Mouse (Mus musculus): ENCODE measurements around the gene Cbx4. TPM values are rescaled to one million over a fixed set of nuclear protein-coding genes. Genes with fewer than 3 reads are reported as not detected.
A peak's percentile ranks its signal among the peaks of the same experiment; 100 is the strongest.

Gene Cbx4
- polyA plus RNA-seq, 1 experiment from 2014 or later, result 9.2 TPM

DNA sequence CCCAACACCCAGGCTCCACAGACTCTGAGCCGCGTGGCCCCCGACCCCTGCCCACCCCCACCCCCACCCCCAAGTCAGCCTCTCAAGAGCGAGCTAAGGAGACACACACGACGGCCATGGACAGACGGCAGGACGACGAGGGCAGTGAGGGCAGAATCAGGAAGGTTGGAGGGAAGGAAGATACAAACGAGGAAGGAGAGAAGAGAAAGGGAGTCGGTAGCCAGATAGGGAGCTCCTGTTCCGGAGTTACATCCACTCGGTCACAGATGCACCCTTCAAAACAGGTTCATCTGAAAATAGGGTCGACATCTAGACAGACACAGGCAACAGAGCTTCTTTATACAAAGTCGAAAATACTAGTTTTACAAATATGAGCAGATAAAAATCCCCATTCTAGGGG, 49.6 kb downstream of the Cbx4 start:
- 3% methylated on average over 15 of the region's 15 CpGs for WGBS
- Histone ChIP-seq H3K27me3 (ENCODE audit: control insufficient read depth, insufficient read depth, low read length) (peaks cover 60% of the 10 kb centered on the region), H3K4me2 (ENCODE audit: low read length) (peak overlapping the region; percentile 97), H3K9me3 (ENCODE audit: control insufficient read depth, low read length) (no peaks in the 10 kb centered on the region), H3K4me3 (ENCODE audit: control insufficient read depth in 1 of 2, insufficient read depth in 1 of 2, low read depth in 1 of 2, low read length in 2 of 2) (peak overlapping the region in 1 of 2 experiments; percentile 65; a peak in 2 of 4 replicates), H3K4me1 (ENCODE audit: control insufficient read depth in 2 of 2, insufficient read depth in 2 of 2, low read length in 2 of 2) (peaks cover 10 to 25% of the 10 kb centered on the region in 2 experiments), H3K9ac (ENCODE audit: low read length) (peak overlapping the region; percentile 11; the same call in 1 of the 2 replicates), H3K36me3 (ENCODE audit: control insufficient read depth, insufficient read depth, low read length) (peaks cover 13% of the 10 kb centered on the region), H3K27ac (replicated peaks in 1 of 2; ENCODE audit: control insufficient read depth in 1 of 2, insufficient read depth in 1 of 2, low read depth in 2 of 2, low read length in 2 of 2) (no peak overlapping the region)
- no peak for ATAC-seq (ENCODE audit: insufficient number of reproducible peaks, insufficient read depth, low FRiP score, low read depth)

DNA sequence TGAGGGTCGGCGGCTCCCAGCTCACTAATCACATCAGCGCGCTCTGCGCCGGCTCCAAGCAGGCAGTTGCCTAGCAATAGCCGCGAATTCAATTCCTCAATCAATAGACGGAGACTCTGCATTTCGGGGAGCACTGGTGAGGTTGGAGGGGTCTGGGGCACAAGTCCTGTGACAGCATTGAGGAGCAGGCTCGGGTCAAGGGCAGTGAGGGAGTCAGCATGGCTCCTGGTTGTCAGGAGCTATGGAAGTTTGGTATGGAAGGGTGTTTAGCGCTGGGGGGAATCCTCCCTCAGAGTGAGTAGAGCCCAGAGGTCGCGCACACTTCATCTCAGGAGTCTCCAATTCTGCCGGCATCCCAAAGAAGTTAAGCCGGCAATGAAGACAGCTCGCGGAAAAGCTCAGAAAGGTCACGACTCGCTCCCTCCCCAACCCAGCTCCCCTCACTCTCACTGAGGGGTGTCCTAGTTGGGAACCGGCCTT, 50.3 kb downstream of the Cbx4 start:
- H3K27ac ChIP-seq (replicated peaks in 1 of 2; ENCODE audit: control insufficient read depth in 1 of 2, insufficient read depth in 1 of 2, low read depth in 2 of 2, low read length in 2 of 2), result no peak overlapping the region
- H3K9ac ChIP-seq (ENCODE audit: low read length), result no peak overlapping the region
- peaks cover 10 to 25% of the 10 kb centered on the region in 2 experiments for H3K4me1 ChIP-seq (ENCODE audit: control insufficient read depth in 2 of 2, insufficient read depth in 2 of 2, low read length in 2 of 2)
- H3K36me3 ChIP-seq (ENCODE audit: control insufficient read depth, insufficient read depth, low read length), result peaks cover 13% of the 10 kb centered on the region
- ATAC-seq (ENCODE audit: insufficient number of reproducible peaks, insufficient read depth, low FRiP score, low read depth), result no peak
- H3K9me3 ChIP-seq (ENCODE audit: control insufficient read depth, low read length), result no peaks in the 10 kb centered on the region
- no peak overlapping the region for H3K4me3 ChIP-seq (ENCODE audit: control insufficient read depth in 1 of 2, insufficient read depth in 1 of 2, low read depth in 1 of 2, low read length in 2 of 2)
- no peak overlapping the region for H3K4me2 ChIP-seq (ENCODE audit: low read length)
- peaks cover 59% of the 10 kb centered on the region for H3K27me3 ChIP-seq (ENCODE audit: control insufficient read depth, insufficient read depth, low read length)
- 4% methylated on average over 21 of the region's 21 CpGs for WGBS

DNA sequence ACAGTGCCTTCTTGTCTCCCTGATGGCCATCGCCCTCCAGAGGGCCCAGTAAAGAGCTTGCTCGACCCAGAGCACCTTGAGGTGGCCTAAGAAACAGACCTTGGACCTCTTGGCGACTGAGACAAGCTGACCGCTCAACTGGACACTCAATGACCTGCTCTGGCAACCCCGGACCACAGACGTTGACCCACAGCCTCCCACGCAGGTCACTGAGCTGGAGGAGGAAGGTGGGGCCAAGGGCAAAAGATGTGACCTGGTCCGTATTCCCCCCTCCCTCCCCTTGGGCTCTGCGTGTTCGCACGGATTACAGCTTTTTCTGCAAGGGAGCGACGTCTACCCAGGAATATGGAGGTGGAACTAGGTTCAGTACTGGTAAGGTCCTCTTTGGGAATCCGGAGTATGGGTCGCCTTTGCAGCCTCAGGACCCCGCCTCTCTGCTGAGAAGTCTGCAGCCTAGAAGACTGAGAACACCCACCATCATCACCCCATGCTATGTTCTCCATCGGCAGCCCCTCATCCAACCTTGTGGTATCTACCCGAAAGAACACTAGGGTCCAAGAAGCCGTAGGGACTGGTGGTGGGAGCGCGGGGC, 50.8 kb downstream of the Cbx4 start:
- no peak overlapping the region for H3K27ac ChIP-seq (replicated peaks in 1 of 2; ENCODE audit: control insufficient read depth in 1 of 2, insufficient read depth in 1 of 2, low read depth in 2 of 2, low read length in 2 of 2)
- H3K4me1 ChIP-seq (ENCODE audit: control insufficient read depth in 2 of 2, insufficient read depth in 2 of 2, low read length in 2 of 2), result peaks cover 10 to 23% of the 10 kb centered on the region in 2 experiments
- no peak overlapping the region for H3K9ac ChIP-seq (ENCODE audit: low read length)
- peaks cover 19% of the 10 kb centered on the region for H3K36me3 ChIP-seq (ENCODE audit: control insufficient read depth, insufficient read depth, low read length)
- H3K4me2 ChIP-seq (ENCODE audit: low read length), result no peak overlapping the region
- WGBS, result 2% methylated on average over 21 of the region's 21 CpGs
- H3K27me3 ChIP-seq (ENCODE audit: control insufficient read depth, insufficient read depth, low read length), result peaks cover 59% of the 10 kb centered on the region
- 0 out of 4 replicates have a peak overlapping the region, but pooled peaks of 1 of the 2 experiments have one; percentile 25 for H3K4me3 ChIP-seq (ENCODE audit: control insufficient read depth in 1 of 2, insufficient read depth in 1 of 2, low read depth in 1 of 2, low read length in 2 of 2)
- no peak for ATAC-seq (ENCODE audit: insufficient number of reproducible peaks, insufficient read depth, low FRiP score, low read depth)
- no peaks in the 10 kb centered on the region for H3K9me3 ChIP-seq (ENCODE audit: control insufficient read depth, low read length)

DNA sequence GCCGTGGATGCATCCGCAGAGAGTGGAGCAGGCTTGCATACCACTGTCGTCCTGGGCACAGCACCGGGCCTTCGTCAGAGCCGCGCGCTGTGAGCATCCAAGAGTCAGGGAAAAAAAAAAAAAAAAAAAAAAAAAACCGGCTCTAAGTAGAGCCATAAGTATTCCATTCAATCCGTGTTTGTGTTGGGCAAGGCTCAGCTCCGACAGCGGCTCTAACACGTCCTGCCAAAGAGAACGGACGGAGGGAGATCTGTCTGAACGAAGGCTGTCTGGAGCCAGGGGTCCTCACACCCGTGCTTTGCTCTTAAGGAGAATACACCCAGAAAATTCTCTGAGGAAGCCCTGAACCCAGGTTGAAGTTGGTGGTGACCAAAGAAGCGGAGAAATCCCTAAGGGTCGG, 51.4 kb downstream of the Cbx4 start:
- H3K4me1 ChIP-seq (ENCODE audit: control insufficient read depth in 2 of 2, insufficient read depth in 2 of 2, low read length in 2 of 2), result peaks cover 5 to 17% of the 10 kb centered on the region in 2 experiments; a peak in 3 of 4 replicates
- no peak for ATAC-seq (ENCODE audit: insufficient number of reproducible peaks, insufficient read depth, low FRiP score, low read depth)
- WGBS, result 2% methylated on average over 19 of the region's 19 CpGs
- peaks cover 59% of the 10 kb centered on the region for H3K27me3 ChIP-seq (ENCODE audit: control insufficient read depth, insufficient read depth, low read length)
- H3K27ac ChIP-seq (replicated peaks in 1 of 2; ENCODE audit: control insufficient read depth in 1 of 2, insufficient read depth in 1 of 2, low read depth in 2 of 2, low read length in 2 of 2), result no peak overlapping the region
- peaks cover 24% of the 10 kb centered on the region for H3K36me3 ChIP-seq (ENCODE audit: control insufficient read depth, insufficient read depth, low read length)
- H3K9ac ChIP-seq (ENCODE audit: low read length), result no peak overlapping the region
- peak overlapping the region in 1 of 2 experiments; percentile 25; a peak in 2 of 4 replicates for H3K4me3 ChIP-seq (ENCODE audit: control insufficient read depth in 1 of 2, insufficient read depth in 1 of 2, low read depth in 1 of 2, low read length in 2 of 2)
- H3K4me2 ChIP-seq (ENCODE audit: low read length), result peak overlapping the region; percentile 60
- no peaks in the 10 kb centered on the region for H3K9me3 ChIP-seq (ENCODE audit: control insufficient read depth, low read length)

DNA sequence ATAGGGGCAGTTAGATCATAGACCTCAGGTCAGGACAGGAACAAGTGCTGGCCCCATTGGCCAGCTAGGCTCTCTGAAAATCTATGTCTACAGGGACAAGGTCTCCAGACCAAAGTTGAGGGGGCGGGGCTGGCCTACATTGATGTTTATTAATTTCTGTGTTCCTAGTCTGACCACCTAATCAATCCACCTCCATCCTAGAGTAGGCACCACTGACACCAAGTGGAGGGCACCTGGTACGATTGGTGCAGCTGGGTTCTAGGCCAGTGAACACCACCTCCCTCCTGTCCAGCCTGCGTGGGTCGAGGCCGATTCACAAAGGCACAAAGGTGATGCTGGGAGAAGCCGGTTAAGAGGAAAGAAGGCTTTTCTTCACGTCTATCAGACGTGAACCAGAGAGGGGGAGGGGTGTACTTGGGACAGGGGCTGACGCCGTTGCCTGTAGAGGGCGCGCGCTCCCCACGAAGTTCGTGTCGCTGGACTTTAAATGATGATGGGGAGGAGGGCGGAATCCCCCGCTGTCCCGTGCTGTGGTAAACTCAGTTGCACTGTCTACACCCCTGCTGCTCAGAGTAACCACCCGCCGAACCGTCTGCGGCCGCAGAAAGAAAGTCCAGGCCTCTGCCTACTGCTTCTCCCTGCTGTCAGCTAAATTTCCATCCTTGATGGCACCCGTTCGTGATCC, 52.0 kb downstream of the Cbx4 start:
- H3K4me3 ChIP-seq (ENCODE audit: control insufficient read depth in 1 of 2, insufficient read depth in 1 of 2, low read depth in 1 of 2, low read length in 2 of 2), result peak overlapping the region in 1 of 2 experiments; percentile 25; a peak in 2 of 4 replicates
- no peak for ATAC-seq (ENCODE audit: insufficient number of reproducible peaks, insufficient read depth, low FRiP score, low read depth)
- no peak overlapping the region for H3K27ac ChIP-seq (replicated peaks in 1 of 2; ENCODE audit: control insufficient read depth in 1 of 2, insufficient read depth in 1 of 2, low read depth in 2 of 2, low read length in 2 of 2)
- peaks cover 56% of the 10 kb centered on the region for H3K27me3 ChIP-seq (ENCODE audit: control insufficient read depth, insufficient read depth, low read length)
- H3K9ac ChIP-seq (ENCODE audit: low read length), result no peak overlapping the region
- H3K36me3 ChIP-seq (ENCODE audit: control insufficient read depth, insufficient read depth, low read length), result peaks cover 27% of the 10 kb centered on the region
- 1% methylated on average over 26 of the region's 26 CpGs for WGBS
- no peaks in the 10 kb centered on the region for H3K9me3 ChIP-seq (ENCODE audit: control insufficient read depth, low read length)
- peaks cover 5 to 16% of the 10 kb centered on the region in 2 experiments; a peak in 3 of 4 replicates for H3K4me1 ChIP-seq (ENCODE audit: control insufficient read depth in 2 of 2, insufficient read depth in 2 of 2, low read length in 2 of 2)
- peak overlapping the region; percentile 60 for H3K4me2 ChIP-seq (ENCODE audit: low read length)

Other genes with a start within 250 kb of the Cbx4 start
- 0.09 and 0.16 TPM in 2 replicates for gene Rbfox3, start 174.6 kb downstream of the Cbx4 start, polyA plus RNA-seq (2014; fragmentation: Nextera tagmentation; extraction: Ambion mirVana)
- not detected in 2 replicates for gene Enpp7, start 98.0 kb downstream of the Cbx4 start, polyA plus RNA-seq (2014; fragmentation: Nextera tagmentation; extraction: Ambion mirVana)
- 9.8 and 11.9 TPM in 2 replicates for gene Cbx2, start 63.3 kb downstream of the Cbx4 start, polyA plus RNA-seq (2014; fragmentation: Nextera tagmentation; extraction: Ambion mirVana)
- gene Cbx8, start 45.3 kb downstream of the Cbx4 start, polyA plus RNA-seq (2014; fragmentation: Nextera tagmentation; extraction: Ambion mirVana), result 9.3 and 9.6 TPM in 2 replicates
- 8.7 and 10.3 TPM in 2 replicates for gene Tbc1d16, start 142.3 kb upstream of the Cbx4 start, polyA plus RNA-seq (2014; fragmentation: Nextera tagmentation; extraction: Ambion mirVana)
- gene Ccdc40, start 142.4 kb upstream of the Cbx4 start, polyA plus RNA-seq (2014; fragmentation: Nextera tagmentation; extraction: Ambion mirVana), result 1.8 and 1.9 TPM in 2 replicates
- gene Gaa, start 181.7 kb upstream of the Cbx4 start, polyA plus RNA-seq (2014; fragmentation: Nextera tagmentation; extraction: Ambion mirVana), result 73.6 and 75.7 TPM in 2 replicates
- gene Eif4a3, start 213.9 kb upstream of the Cbx4 start, polyA plus RNA-seq (2014; fragmentation: Nextera tagmentation; extraction: Ambion mirVana), result 263 and 280 TPM in 2 replicates
- gene Card14, start 221.5 kb upstream of the Cbx4 start, polyA plus RNA-seq (2014; fragmentation: Nextera tagmentation; extraction: Ambion mirVana), result 0.39 and 0.51 TPM in 2 replicates